Mouse (Mus musculus): ENCODE results near the gene Sdhc. TPM values are rescaled to one million over a fixed set of nuclear protein-coding genes. Genes with fewer than 3 reads are reported as not detected.

Sdhc gene
- polyA plus RNA-seq, 1 experiment, result 297 TPM

GRCm38 (mm10) chr1:171119405-171119804 lies 31.0 kb downstream of the Sdhc start:
- TF ChIP-seq POLR2A (IDR thresholded peaks at IDR 0.05; ENCODE audit: low read depth, low read length) (no peak), CTCF (IDR thresholded peaks at IDR 0.05; ENCODE audit: borderline replicate concordance, insufficient read depth, low read length) (no peak)
- Histone ChIP-seq H3K4me3 (ENCODE audit: insufficient read depth, low read length) (no peak overlapping the region), H3K4me1 (ENCODE audit: control insufficient read depth, insufficient read depth, low read length) (no peaks in the 10 kb centered on the region), H3K27ac (ENCODE audit: insufficient read depth, low read length) (no peak overlapping the region)

GRCm38 (mm10) chr1:171118996-171119395 lies 31.4 kb downstream of the Sdhc start:
- no peak overlapping the region for H3K4me3 ChIP-seq (ENCODE audit: insufficient read depth, low read length)
- TF ChIP-seq CTCF (IDR thresholded peaks at IDR 0.05; ENCODE audit: borderline replicate concordance, insufficient read depth, low read length) (no peak), POLR2A (IDR thresholded peaks at IDR 0.05; ENCODE audit: low read depth, low read length) (no peak)
- H3K4me1 ChIP-seq (ENCODE audit: control insufficient read depth, insufficient read depth, low read length), result no peaks in the 10 kb centered on the region
- no peak overlapping the region for H3K27ac ChIP-seq (ENCODE audit: insufficient read depth, low read length)

GRCm38 (mm10) chr1:171118269-171118684 lies 32.1 kb downstream of the Sdhc start:
- H3K4me3 ChIP-seq (ENCODE audit: insufficient read depth, low read length), result no peak overlapping the region
- no peak overlapping the region for H3K27ac ChIP-seq (ENCODE audit: insufficient read depth, low read length)
- TF ChIP-seq CTCF (IDR thresholded peaks at IDR 0.05; ENCODE audit: borderline replicate concordance, insufficient read depth, low read length) (no peak), POLR2A (IDR thresholded peaks at IDR 0.05; ENCODE audit: low read depth, low read length) (no peak)
- H3K4me1 ChIP-seq (ENCODE audit: control insufficient read depth, insufficient read depth, low read length), result no peaks in the 10 kb centered on the region

- no peak overlapping the region for H3K4me3 ChIP-seq (ENCODE audit: insufficient read depth, low read length)
- no peaks in the 10 kb centered on the region for H3K4me1 ChIP-seq (ENCODE audit: control insufficient read depth, insufficient read depth, low read length)
- H3K27ac ChIP-seq (ENCODE audit: insufficient read depth, low read length), result no peak overlapping the region
- no peak for TF ChIP-seq CTCF (IDR thresholded peaks at IDR 0.05; ENCODE audit: borderline replicate concordance, insufficient read depth, low read length)
- TF ChIP-seq POLR2A (IDR thresholded peaks at IDR 0.05; ENCODE audit: low read depth, low read length), result no peak
Observed at GRCm38 (mm10) chr1:171116280-171116679, 34.1 kb downstream of the Sdhc start.

- Histone ChIP-seq H3K27ac (ENCODE audit: insufficient read depth, low read length) (peak within 1 kb of the TSS; percentile 95), H3K4me3 (ENCODE audit: insufficient read depth, low read length) (peak within 1 kb of the TSS; percentile 20), H3K4me1 (ENCODE audit: control insufficient read depth, insufficient read depth, low read length) (no peaks in the 10 kb centered on the region)
- peak; percentile 74 for TF ChIP-seq POLR2A (IDR thresholded peaks at IDR 0.05; ENCODE audit: low read depth, low read length)
- no peak for TF ChIP-seq CTCF (IDR thresholded peaks at IDR 0.05; ENCODE audit: borderline replicate concordance, insufficient read depth, low read length)
Observed at GRCm38 (mm10) chr1:171113873-171114299, 36.5 kb downstream of the Sdhc start, which contains the start of gene Cfap126. Gene Cfap126, plus strand, starts transcription at chr1:171113918.

GRCm38 (mm10) chr1:171112986-171113385 lies 37.4 kb downstream of the Sdhc start:
- Histone ChIP-seq H3K4me1 (ENCODE audit: control insufficient read depth, insufficient read depth, low read length) (no peaks in the 10 kb centered on the region), H3K27ac (ENCODE audit: insufficient read depth, low read length) (no peak overlapping the region; the same call in 1 of the 2 replicates), H3K4me3 (ENCODE audit: insufficient read depth, low read length) (no peak overlapping the region)
- TF ChIP-seq CTCF (IDR thresholded peaks at IDR 0.05; ENCODE audit: borderline replicate concordance, insufficient read depth, low read length), result no peak
- TF ChIP-seq POLR2A (IDR thresholded peaks at IDR 0.05; ENCODE audit: low read depth, low read length), result no peak

- Histone ChIP-seq H3K4me3 (ENCODE audit: insufficient read depth, low read length) (peak overlapping the region; percentile 47), H3K27ac (ENCODE audit: insufficient read depth, low read length) (peak overlapping the region; percentile 70), H3K4me1 (ENCODE audit: control insufficient read depth, insufficient read depth, low read length) (no peaks in the 10 kb centered on the region)
- no peak for TF ChIP-seq CTCF (IDR thresholded peaks at IDR 0.05; ENCODE audit: borderline replicate concordance, insufficient read depth, low read length)
- TF ChIP-seq POLR2A (IDR thresholded peaks at IDR 0.05; ENCODE audit: low read depth, low read length), result no peak
Observed at GRCm38 (mm10) chr1:171111781-171112575, 38.4 kb downstream of the Sdhc start.

GRCm38 (mm10) chr1:171111020-171111780 lies 39.2 kb downstream of the Sdhc start:
- TF ChIP-seq CTCF (IDR thresholded peaks at IDR 0.05; ENCODE audit: borderline replicate concordance, insufficient read depth, low read length) (peak; percentile 81), POLR2A (IDR thresholded peaks at IDR 0.05; ENCODE audit: low read depth, low read length) (no peak)
- peak overlapping the region; percentile 67 for H3K4me3 ChIP-seq (ENCODE audit: insufficient read depth, low read length)

GRCm38 (mm10) chr1:171110659-171111019 lies 39.8 kb downstream of the Sdhc start:
- TF ChIP-seq POLR2A (IDR thresholded peaks at IDR 0.05; ENCODE audit: low read depth, low read length) (no peak), CTCF (IDR thresholded peaks at IDR 0.05; ENCODE audit: borderline replicate concordance, insufficient read depth, low read length) (no peak)
- Histone ChIP-seq H3K4me1 (ENCODE audit: control insufficient read depth, insufficient read depth, low read length) (no peaks in the 10 kb centered on the region), H3K4me3 (ENCODE audit: insufficient read depth, low read length) (0 out of 2 replicates have a peak overlapping the region, but pooled peaks have one; percentile 0), H3K27ac (ENCODE audit: insufficient read depth, low read length) (no peak overlapping the region)

More at GRCm38 (mm10) chr1:171111020-171111780, 39.2 kb downstream of the Sdhc start:
- no peaks in the 10 kb centered on the region for H3K4me1 ChIP-seq (ENCODE audit: control insufficient read depth, insufficient read depth, low read length)
- peak overlapping the region; percentile 70 for H3K27ac ChIP-seq (ENCODE audit: insufficient read depth, low read length)
